Mouse (Mus musculus) CH12.LX (cell line): Measurements from ENCODE around the gene Ccdc141. TPM values are rescaled to one million over a fixed set of nuclear protein-coding genes. Genes with fewer than 3 reads are reported as not detected.

Experiments
- DNase-seq: peaks from one replicate; pipeline ENCODE4 v3.0.0-alpha.2; 2013; ENCODE audit errors: extremely low read depth
- H3K27ac ChIP-seq: 2 replicates; pipeline ENCODE4 v1.5.1; 2012; ENCODE audit warnings: low read depth, mild to moderate bottlenecking, control low read depth, moderate library complexity; ENCODE audit not compliant: insufficient read depth
- H3K27me3 ChIP-seq: replicated peaks from 2 replicates; pipeline ENCODE3; 2012; ENCODE audit warnings: inconsistent platforms
- H3K36me3 ChIP-seq, 2 experiments: replicated peaks in 1 of 2; 2 replicates each; pipeline versions ENCODE3 to v1.6.1; 2012; ENCODE audit warnings: inconsistent platforms in 1 of 2, low read length in 1 of 2, mild to moderate bottlenecking in 1 of 2, mixed read lengths in 1 of 2, moderate library complexity in 1 of 2; ENCODE audit not compliant: control insufficient read depth in 1 of 2, insufficient read depth in 1 of 2
- H3K4me1 ChIP-seq, 2 experiments: 2 replicates each; pipeline ENCODE4 v1.6.1; 2012; ENCODE audit warnings: inconsistent platforms in 1 of 2, moderate library complexity in 1 of 2; ENCODE audit not compliant: insufficient read depth in 2 of 2, control insufficient read depth in 1 of 2
- H3K4me2 ChIP-seq: 2 replicates; pipeline ENCODE4 v1.6.1; 2012; ENCODE audit warnings: low read depth, mild to moderate bottlenecking, control low read depth; ENCODE audit not compliant: poor library complexity, insufficient read depth, severe bottlenecking
- H3K4me3 ChIP-seq, 3 experiments: fragments of 150-350 bp in 1 of 3; sonication (generic) in 1 of 3; replicated peaks in 1 of 3; 2 replicates each; pipeline versions ENCODE3 to v1.5.1; 2011 to 2012; ENCODE audit warnings: low read depth in 2 of 3, low read length in 2 of 3, mild to moderate bottlenecking in 2 of 3, moderate library complexity in 2 of 3, control low read depth in 1 of 3, improper control_type of control experiment in 1 of 3, inconsistent platforms in 1 of 3, mixed read lengths in 1 of 3; ENCODE audit not compliant: poor library complexity in 1 of 3
- H3K79me2 ChIP-seq: replicated peaks from 2 replicates; pipeline ENCODE4 v1.6.1; 2012; ENCODE audit warnings: mild to moderate bottlenecking, moderate library complexity; ENCODE audit not compliant: control insufficient read depth, poor library complexity, insufficient read depth, severe bottlenecking; ENCODE audit errors: extremely low read depth
- H3K9ac ChIP-seq: 2 replicates; pipeline ENCODE4 v1.6.1; 2012; ENCODE audit warnings: low read depth, mild to moderate bottlenecking, control low read depth, moderate library complexity; ENCODE audit not compliant: insufficient read depth
- H3K9me3 ChIP-seq: replicated peaks from 2 replicates; pipeline ENCODE3; 2012; ENCODE audit warnings: low read length, inconsistent platforms, mixed read lengths
- CTCF ChIP-seq, 2 experiments: IDR thresholded peaks in 1 of 2; conservative IDR thresholded peaks in 1 of 2; 2 replicates each; pipeline ENCODE4 v1.5.1; 2011 to 2012; ENCODE audit warnings: low read depth in 2 of 2, low read length in 2 of 2, improper control_type of control experiment in 1 of 2, inconsistent platforms in 1 of 2, mild to moderate bottlenecking in 1 of 2, moderate library complexity in 1 of 2
- ELF1 ChIP-seq: IDR thresholded peaks from 2 replicates; pipeline ENCODE4 v1.6.1; 2014; ENCODE audit warnings: low read depth, mild to moderate bottlenecking, inconsistent platforms, low read length, improper control_type of control experiment
- EP300 ChIP-seq: IDR thresholded peaks from 2 replicates; pipeline ENCODE4 v1.6.1; 2011; ENCODE audit warnings: low read length, improper control_type of control experiment
- GABPA ChIP-seq: IDR thresholded peaks from 2 replicates; pipeline ENCODE4 v1.6.1; 2012; ENCODE audit warnings: low read depth, low read length, improper control_type of control experiment, inconsistent platforms; ENCODE audit not compliant: insufficient replicate concordance
- IRF4 ChIP-seq: IDR thresholded peaks from 2 replicates; pipeline ENCODE4 v1.6.1; 2014; ENCODE audit warnings: low read depth, mild to moderate bottlenecking, inconsistent platforms, low read length, improper control_type of control experiment
- JUND ChIP-seq: conservative IDR thresholded peaks from 2 replicates; pipeline ENCODE4 v1.6.1; 2011; ENCODE audit warnings: low read depth, low read length, improper control_type of control experiment
- KAT2A ChIP-seq: IDR thresholded peaks from 2 replicates; pipeline ENCODE4 v1.6.1; 2012; ENCODE audit warnings: low read length, improper control_type of control experiment, inconsistent platforms; ENCODE audit not compliant: insufficient replicate concordance
- MAFK ChIP-seq: IDR thresholded peaks from 2 replicates; pipeline ENCODE4 v1.6.1; 2011; ENCODE audit warnings: low read length, improper control_type of control experiment; ENCODE audit not compliant: insufficient replicate concordance
- MAX ChIP-seq: IDR thresholded peaks from 2 replicates; pipeline ENCODE4 v1.6.1; 2011; ENCODE audit warnings: low read length, improper control_type of control experiment
- MAZ ChIP-seq: IDR thresholded peaks from 2 replicates; pipeline ENCODE4 v1.6.1; 2012; ENCODE audit warnings: low read depth, mild to moderate bottlenecking, inconsistent platforms, low read length, improper control_type of control experiment, moderate library complexity
- MEF2A ChIP-seq: IDR thresholded peaks from 2 replicates; pipeline ENCODE4 v1.6.1; 2014; ENCODE audit warnings: low read depth, mild to moderate bottlenecking, inconsistent platforms, low read length, improper control_type of control experiment, borderline replicate concordance
- MXI1 ChIP-seq: IDR thresholded peaks from 2 replicates; pipeline ENCODE4 v1.6.1; 2011; ENCODE audit warnings: mild to moderate bottlenecking, low read depth, low read length, improper control_type of control experiment
- PAX5 ChIP-seq: IDR thresholded peaks from 2 replicates; pipeline ENCODE4 v1.6.1; 2012; ENCODE audit warnings: low read length, inconsistent platforms, mixed read lengths
- POLR2A ChIP-seq: IDR thresholded peaks from 2 replicates; pipeline ENCODE4 v1.6.1; 2011; ENCODE audit warnings: low read depth, mild to moderate bottlenecking, improper control_type of control experiment, low read length
- RAD21 ChIP-seq: IDR thresholded peaks from 2 replicates; pipeline ENCODE4 v1.6.1; 2011; ENCODE audit warnings: low read depth, mild to moderate bottlenecking, low read length, improper control_type of control experiment, moderate library complexity
- RCOR1 ChIP-seq: conservative IDR thresholded peaks from 2 replicates; pipeline ENCODE4 v1.6.1; 2012; ENCODE audit warnings: low read depth, mild to moderate bottlenecking, inconsistent platforms, low read length, improper control_type of control experiment
- SIN3A ChIP-seq: IDR thresholded peaks from 2 replicates; pipeline ENCODE4 v1.6.1; 2012; ENCODE audit warnings: low read length, improper control_type of control experiment, inconsistent platforms
- SMC3 ChIP-seq: IDR thresholded peaks from 2 replicates; pipeline ENCODE4 v1.6.1; 2011; ENCODE audit warnings: low read depth, low read length, improper control_type of control experiment
- TBP ChIP-seq: conservative IDR thresholded peaks from 2 replicates; pipeline ENCODE4 v1.6.1; 2011; ENCODE audit warnings: low read depth, low read length, improper control_type of control experiment
- UBTF ChIP-seq: IDR thresholded peaks from 2 replicates; pipeline ENCODE4 v1.6.1; 2012; ENCODE audit warnings: low read depth, mild to moderate bottlenecking, inconsistent platforms, low read length, improper control_type of control experiment, moderate library complexity
- USF1 ChIP-seq: IDR thresholded peaks from 2 replicates; pipeline ENCODE4 v1.6.1; 2014; ENCODE audit warnings: low read depth, mild to moderate bottlenecking, inconsistent platforms, low read length, improper control_type of control experiment
- USF2 ChIP-seq: conservative IDR thresholded peaks from 2 replicates; pipeline ENCODE4 v1.6.1; 2011; ENCODE audit warnings: low read depth, low read length, improper control_type of control experiment
- ZC3H11A ChIP-seq: IDR thresholded peaks from 2 replicates; pipeline ENCODE4 v1.6.1; 2012; ENCODE audit warnings: low read depth, mild to moderate bottlenecking, inconsistent platforms, low read length, improper control_type of control experiment
- ZKSCAN1 ChIP-seq: IDR thresholded peaks from 2 replicates; pipeline ENCODE4 v1.6.1; 2012; ENCODE audit warnings: low read depth, inconsistent platforms, low read length, improper control_type of control experiment, borderline replicate concordance
- ZMIZ1 ChIP-seq: IDR thresholded peaks from 2 replicates; pipeline ENCODE4 v1.6.1; 2012; ENCODE audit warnings: low read depth, mild to moderate bottlenecking, inconsistent platforms, low read length, improper control_type of control experiment
- ZNF384 ChIP-seq: IDR thresholded peaks from 2 replicates; pipeline ENCODE4 v1.6.1; 2012; ENCODE audit warnings: low read depth, low read length, improper control_type of control experiment, inconsistent platforms
- dilution Hi-C: fragments of 300-500 bp; cut with MboI; formaldehyde crosslinking; loops from 2 replicates; pipeline ENCODE4 v1.14.3; 2020; ENCODE audit warnings: low sequenced_read_pairs; ENCODE audit not compliant: extremely low pct_unique_long_range_greater_than_20kb, extremely low pct_ligation_motif_present
- in situ Hi-C: fragments of 300-500 bp; cut with MboI; formaldehyde crosslinking; loops from 3 replicates; pipeline ENCODE4 v1.14.3; 2019; ENCODE audit warnings: low sequenced_read_pairs, low pct_ligation_motif_present, low pct_unique_long_range_greater_than_20kb, mixed read lengths
- polyA plus RNA-seq: library from polyadenylated mRNA; unstranded; fragments of >175 nt; gene quantifications from 2 replicates; pipeline ENCODE4 v1.2.1, GENCODE M21; 2012; ENCODE audit warnings: low read depth; ENCODE audit not compliant: insufficient read length
- total RNA-seq, 2 experiments: library from RNA; depleted of rRNA; stranded (reverse); fragments of 300-350 nt in 1 of 2; fragments of >200 nt in 1 of 2; gene quantifications; 2 replicates each; pipeline ENCODE4 v1.2.3; 2012 to 2014

Ccdc141 gene
- total and polyA plus RNA-seq, 3 experiments: not detected

- no peaks in the 10 kb centered on the region for H3K79me2 ChIP-seq
- in situ Hi-C loops: no loop called here
- no peak overlapping the region for H3K9ac ChIP-seq
- no peaks in the 10 kb centered on the region for H3K4me1 ChIP-seq
- no peak for DNase-seq
- no peaks in the 10 kb centered on the region for H3K27me3 ChIP-seq
- no peak overlapping the region for H3K4me3 ChIP-seq
- dilution Hi-C loops: no loop called here
- no peaks in the 10 kb centered on the region for H3K36me3 ChIP-seq
- H3K27ac ChIP-seq: no peak overlapping the region
- TF ChIP-seq JUND: no peak
- TF ChIP-seq ZKSCAN1: no peak
- TF ChIP-seq PAX5: no peak
- H3K4me2 ChIP-seq: no peak overlapping the region
- H3K9me3 ChIP-seq: peaks cover 34% of the 10 kb centered on the region
Measured at GRCm38 (mm10) chr2:77126939-77127338, 43.5 kb downstream of the Ccdc141 start.

DNA sequence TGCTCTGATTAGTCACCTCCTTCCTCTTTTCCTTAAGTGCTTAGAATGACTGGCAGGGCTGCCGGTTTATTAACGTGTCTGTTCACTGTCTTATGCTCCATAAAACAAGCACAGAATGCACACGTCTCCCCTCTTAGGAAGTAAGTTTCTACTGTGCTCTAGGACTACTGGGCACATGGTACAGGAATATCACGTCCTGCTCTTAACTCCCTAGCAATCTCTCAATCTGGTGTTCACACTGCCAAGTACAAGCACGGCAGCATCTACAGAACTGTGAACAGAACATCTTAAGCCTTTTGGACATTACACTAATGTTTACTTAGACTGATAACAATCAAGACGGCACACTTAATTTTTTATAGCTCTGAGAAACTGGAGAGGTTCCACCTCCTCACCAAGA lies 52.3 kb downstream of the Ccdc141 start:
- Histone ChIP-seq H3K9ac (no peak overlapping the region), H3K27ac (no peak overlapping the region), H3K4me2 (no peak overlapping the region), H3K27me3 (no peaks in the 10 kb centered on the region), H3K4me1 (no peaks in the 10 kb centered on the region), H3K36me3 (no peaks in the 10 kb centered on the region), H3K9me3 (peaks cover 39% of the 10 kb centered on the region), H3K79me2 (no peaks in the 10 kb centered on the region), H3K4me3 (no peak overlapping the region)
- no peak for DNase-seq
- dilution Hi-C loops (no loop called here), in situ Hi-C loops (no loop called here)
- no peak for TF ChIP-seq RCOR1
- TF ChIP-seq RAD21: no peak
- TF ChIP-seq POLR2A: no peak
- TF ChIP-seq MEF2A: no peak
- no peak for TF ChIP-seq ZKSCAN1
- no peak for TF ChIP-seq SMC3
- TF ChIP-seq USF1: no peak
- TF ChIP-seq SIN3A: no peak
- no peak for TF ChIP-seq ZNF384
- no peak for TF ChIP-seq PAX5
- no peak for TF ChIP-seq MAX
- no peak for TF ChIP-seq ELF1
- no peak for TF ChIP-seq MXI1
- no peak for TF ChIP-seq USF2
- no peak for TF ChIP-seq EP300

DNA sequence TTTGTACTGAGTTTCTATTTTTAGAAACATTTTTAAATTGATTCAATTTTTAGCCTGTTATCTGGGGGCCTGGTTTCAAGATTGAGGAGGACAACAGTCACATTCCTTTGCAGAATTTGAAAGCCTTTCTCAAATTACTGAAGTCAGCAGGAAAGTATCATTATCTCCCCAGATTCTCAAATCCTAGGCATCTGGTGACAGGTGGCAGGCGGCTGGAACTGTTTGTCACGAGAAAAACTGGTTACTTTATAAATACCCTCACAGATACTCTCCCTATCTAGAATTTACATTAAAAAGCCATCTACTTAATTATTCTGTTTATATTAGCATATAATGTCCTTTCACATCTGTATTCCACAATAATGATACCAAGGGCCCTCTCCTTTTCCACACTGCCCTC lies 56.1 kb downstream of the Ccdc141 start:
- Histone ChIP-seq H3K27ac (no peak overlapping the region), H3K9me3 (peaks cover 45% of the 10 kb centered on the region), H3K4me2 (no peak overlapping the region), H3K79me2 (no peaks in the 10 kb centered on the region), H3K27me3 (no peaks in the 10 kb centered on the region), H3K9ac (no peak overlapping the region), H3K36me3 (no peaks in the 10 kb centered on the region), H3K4me1 (no peaks in the 10 kb centered on the region), H3K4me3 (no peak overlapping the region)
- in situ Hi-C loops: no loop called here
- no peak for TF ChIP-seq ZC3H11A
- TF ChIP-seq KAT2A: no peak
- no peak for TF ChIP-seq GABPA
- TF ChIP-seq JUND: no peak
- no peak for TF ChIP-seq SIN3A
- no peak for TF ChIP-seq USF1
- no peak for TF ChIP-seq CTCF (conservative IDR thresholded peaks at IDR 0.05 in 1 of 2, IDR thresholded peaks at IDR 0.05 in 1 of 2; ENCODE audit: low read depth in 2 of 2, low read length in 2 of 2)
- no peak for TF ChIP-seq MAX
- no peak for TF ChIP-seq ZNF384
- no peak for TF ChIP-seq TBP
- TF ChIP-seq SMC3: no peak
- no peak for TF ChIP-seq MAFK
- TF ChIP-seq MAZ: no peak
- no peak for TF ChIP-seq UBTF
- no peak for TF ChIP-seq ZMIZ1
- no peak for TF ChIP-seq POLR2A
- TF ChIP-seq IRF4: no peak
- dilution Hi-C loops: no loop called here
- no peak for DNase-seq
